Mouse (Mus musculus) ZHBTc4 (cell line): Measurements from ENCODE around the gene Adck2.

ENCODE experiments used
- DNase-seq: peaks from one replicate; pipeline ENCODE4 v3.0.0-alpha.2; 2011; ENCODE audit warnings: low read depth, low spot score

The Adck2 gene

DNA sequence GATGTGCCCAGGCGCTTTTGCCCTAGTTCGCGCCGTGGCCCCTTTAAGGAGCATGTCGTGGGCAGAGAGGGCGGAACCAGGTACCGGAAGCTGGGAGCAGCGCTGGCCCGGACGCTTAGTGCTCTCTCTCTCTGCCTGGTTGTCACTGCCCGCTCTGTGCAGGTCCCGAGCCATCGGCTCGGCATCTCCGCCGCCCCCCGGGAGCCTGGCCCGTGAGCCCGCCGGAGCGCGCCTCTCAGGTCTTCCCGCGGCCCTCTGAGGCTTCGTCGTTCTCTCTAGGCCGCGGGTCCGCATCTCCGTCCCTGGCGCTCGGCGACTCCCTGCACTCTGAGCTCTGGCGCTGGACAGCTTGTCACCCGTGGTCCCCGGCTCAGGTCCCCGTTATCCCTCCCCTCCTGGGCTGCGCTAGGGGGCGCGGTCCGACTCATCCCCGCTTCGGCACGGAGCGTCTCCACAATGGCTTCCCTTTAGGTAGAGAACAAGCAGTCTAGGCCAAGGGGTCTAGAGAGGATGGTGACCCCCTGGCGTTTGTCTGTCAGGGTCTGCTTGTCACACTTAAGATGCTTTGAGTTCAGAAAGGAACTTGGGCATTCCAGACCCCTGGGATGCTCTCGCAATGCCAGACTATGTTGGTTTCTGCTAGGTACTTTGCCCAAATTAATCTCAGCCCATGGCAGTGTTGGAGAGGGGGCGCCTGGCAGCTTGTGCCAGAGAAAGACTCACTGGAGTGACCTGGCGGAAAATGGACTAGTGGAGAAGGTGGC lies at the start of gene Adck2:
Gene Adck2 (plus strand): TSS at position 83 of the 764 bp plus-strand sequence.
- DNase-seq: peak; percentile 78

DNA sequence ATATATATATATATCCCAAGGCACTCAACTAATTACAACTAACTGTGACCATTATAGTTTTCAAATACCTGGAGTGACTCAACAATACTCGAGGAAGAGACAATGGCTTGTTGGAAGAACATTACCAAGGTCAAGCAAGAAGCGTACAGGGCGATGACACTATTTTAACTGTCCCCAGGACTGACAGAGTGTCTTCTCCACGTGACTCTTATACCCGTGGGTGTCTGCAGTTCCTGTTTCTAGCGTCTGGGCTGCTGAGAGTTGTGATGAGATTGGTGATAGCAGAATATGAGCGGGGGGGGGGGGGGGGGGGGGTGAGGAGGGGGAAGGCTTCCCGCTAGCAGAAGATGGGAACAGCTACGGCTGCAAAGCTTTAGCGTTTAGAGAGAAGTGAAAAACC lies 46.9 kb upstream of the Adck2 start:
- DNase-seq: peak; percentile 42

DNA sequence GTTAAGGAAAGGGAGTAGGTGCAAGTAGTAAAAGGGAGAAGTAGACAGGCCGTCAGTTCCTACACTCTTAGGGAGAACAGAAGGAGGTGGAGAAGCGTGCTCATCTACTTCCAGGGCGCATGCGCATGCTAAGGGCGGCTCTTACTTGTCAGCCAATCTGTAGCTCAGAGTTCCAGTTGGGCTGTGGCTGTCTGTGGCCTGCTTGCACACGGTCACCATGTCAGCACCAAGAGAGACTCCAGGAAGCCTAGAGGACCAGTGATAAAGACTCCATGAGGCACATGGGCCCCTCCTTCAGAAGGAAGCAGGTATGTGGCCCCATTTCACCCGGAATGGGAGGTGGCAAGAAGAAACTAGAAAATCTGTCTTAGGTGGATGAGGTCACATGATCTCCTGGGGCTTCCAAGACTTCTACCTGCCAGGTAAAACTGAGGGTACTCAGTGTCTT lies 46.3 kb upstream of the Adck2 start:
- peak; percentile 94 for DNase-seq

DNA sequence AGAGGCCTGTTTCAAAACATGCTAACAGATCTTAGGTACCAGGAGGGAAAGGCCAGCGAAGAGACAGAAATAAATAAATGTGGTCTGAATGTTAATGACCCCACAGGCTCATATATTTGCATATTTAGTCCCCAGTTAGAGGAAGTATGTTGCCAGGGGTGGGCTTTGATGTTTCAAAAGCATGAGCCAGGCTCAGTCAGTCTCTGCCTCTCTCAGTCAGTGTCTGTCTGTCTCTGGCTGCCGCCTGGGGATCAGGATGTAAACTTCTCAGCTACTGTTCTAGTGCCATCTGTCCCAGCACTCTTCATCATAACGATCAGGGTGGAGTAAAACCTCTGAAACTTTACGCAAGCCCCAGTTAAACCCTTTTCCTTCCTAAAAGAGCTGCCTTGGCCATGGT lies 45.9 kb upstream of the Adck2 start:
- no peak for DNase-seq

DNA sequence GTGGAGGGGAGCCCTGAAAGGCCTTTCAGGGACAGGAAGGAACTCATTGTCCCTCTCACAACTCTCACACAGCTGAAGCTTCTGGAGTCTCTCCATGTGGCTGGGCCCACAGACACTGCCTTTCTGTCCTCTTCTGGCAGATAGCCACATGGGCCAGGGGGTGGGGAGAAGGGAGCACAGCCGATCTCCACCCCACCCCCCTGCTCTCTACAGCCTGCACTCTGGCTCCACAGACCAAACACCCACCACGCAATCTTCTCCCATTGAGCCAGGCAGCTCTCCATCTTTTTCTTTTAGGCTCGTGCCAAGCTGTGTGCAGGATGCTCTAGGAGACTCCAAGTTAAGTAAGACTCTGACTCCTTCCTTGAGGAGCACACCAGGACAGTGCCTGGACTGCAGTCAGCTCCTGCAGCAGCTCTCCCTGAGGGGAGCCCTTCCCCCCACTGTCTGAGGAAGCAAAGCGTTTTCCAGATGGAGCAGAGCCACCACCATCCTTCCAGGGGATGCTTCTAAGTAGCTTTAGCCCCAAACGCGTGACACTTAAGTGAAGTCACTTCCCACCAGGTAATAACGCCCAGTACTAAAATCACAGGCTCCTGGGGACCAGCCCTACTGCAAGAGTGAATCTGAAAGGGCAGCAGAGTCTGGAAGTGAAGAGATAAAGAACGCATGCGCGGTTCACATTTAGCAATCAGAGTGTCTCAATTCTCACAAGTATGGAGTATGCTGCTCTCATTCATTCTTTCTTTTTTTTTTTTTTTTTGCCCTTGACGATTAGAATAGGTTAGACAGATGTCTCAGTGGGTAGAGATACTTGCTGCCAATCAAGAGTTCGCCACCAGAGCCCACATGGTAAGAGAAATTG lies 44.8 kb upstream of the Adck2 start:
- no peak for DNase-seq

DNA sequence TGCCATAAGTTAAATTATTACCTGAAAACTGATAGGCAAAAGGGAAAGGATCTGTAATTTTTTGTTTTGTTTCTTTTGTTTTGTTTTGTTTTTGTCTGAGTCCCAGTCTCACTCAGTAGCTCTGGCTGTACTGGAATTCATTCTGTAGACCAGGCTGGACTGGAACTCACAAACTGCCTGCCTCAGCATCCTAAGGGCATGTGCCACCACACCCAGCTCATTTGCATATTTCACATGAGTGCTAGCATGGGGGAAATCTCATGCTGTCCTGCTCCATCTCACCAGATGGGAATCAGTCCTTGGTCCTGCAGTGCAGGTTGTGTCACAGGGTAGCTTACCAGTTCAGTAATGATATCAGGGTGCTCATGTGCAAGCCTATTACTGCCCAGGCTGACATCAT lies 38.7 kb upstream of the Adck2 start:
- peak; percentile 37 for DNase-seq

DNA sequence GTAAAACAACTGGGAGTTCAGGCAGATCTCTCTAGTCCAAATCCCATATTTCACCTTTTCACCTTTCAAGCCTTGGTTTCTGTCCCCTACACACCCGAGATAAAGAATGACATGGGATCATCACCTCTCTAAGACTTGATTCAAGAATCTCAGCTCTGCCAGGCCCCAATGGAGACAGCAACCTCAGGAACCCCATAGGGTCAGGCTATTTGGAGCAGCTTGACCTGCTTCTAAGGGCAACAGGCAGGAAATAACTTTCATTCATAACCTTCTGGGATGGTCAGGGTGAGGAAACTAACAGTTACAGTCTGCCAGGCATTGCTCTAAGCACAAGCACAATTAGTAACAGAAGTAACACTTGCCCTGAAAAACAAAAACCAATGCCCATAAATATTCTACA lies 37.1 kb upstream of the Adck2 start:
- DNase-seq: no peak

DNA sequence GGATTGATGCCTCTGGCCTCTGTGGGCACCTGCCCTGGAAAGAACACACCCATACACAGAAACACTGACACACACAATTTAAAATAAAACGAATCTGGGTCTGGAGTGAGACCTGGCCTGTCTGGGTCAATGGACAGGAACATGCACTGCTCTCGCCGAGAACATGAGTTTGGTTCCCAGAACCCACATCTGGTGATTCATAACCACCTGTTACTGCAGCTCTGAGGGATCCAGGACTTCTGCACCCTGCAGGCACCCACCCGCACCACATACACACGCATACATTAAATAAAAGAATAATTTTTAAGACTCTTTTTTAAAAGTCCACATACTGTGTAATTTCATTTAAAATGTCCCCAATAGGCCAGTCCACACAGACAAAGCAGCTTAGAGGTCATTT lies 36.4 kb upstream of the Adck2 start:
- no peak for DNase-seq

DNA sequence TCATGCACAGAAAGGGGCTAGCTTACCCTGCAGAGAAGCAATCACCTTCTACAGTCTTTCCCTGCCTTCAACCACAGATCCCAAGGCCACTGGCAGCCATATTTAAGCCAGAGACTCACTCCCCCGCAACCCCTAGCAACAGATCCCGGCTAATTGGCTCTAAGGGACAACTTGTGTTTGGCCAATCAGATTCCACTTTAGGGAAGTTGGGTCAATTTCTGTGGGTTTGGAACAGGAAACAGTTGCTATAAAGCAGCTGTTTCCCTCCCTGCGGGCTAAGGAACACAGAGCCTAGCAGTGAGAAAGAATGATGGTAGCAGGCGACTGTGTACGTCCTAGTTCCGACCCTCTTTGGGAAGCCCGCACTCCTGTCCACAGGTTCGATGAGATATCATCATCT lies 35.4 kb upstream of the Adck2 start:
- DNase-seq: peak; percentile 65

DNA sequence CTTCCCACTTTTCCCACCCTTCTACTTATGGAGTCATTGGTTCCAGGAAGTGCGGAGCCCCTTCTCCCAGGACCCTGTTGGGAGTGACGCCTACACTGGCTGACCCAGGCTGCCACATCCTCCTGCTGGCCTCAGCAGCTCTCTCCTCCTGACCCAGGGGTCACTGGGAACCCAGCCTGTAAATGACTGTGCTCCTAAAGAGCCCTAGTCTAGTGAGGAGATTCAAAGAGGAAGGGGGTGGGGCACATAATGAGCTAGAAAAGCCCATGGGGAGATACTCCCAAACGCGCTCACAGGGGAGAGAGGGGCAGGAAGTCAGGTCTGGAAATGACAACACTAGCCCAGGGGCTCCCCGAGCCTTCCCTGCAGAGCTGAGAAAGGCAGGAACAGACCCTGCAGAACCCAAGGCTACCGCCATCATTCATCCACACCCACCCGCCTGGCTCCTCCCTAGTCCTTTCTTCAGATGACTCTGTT lies 34.0 kb upstream of the Adck2 start:
- DNase-seq: peak; percentile 55

DNA sequence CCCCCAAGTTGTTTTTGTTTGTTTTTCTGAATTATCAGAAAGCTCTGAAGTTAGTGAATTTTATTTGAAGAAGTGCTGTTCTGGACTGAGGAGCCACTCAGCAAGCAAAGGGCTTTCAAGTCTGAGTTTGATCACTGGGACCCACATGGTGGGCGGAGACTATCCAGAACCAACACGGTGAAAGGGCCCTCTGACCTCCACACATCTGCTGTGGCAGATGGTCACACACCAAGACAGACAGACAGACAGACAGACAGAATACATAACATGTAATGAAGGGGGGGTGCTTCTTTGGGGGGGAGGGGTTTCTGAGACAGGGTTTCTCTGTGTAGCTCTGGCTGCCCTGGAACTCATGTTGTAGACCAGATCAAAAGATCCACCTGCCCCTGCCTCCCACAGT lies 33.1 kb upstream of the Adck2 start:
- DNase-seq: no peak

DNA sequence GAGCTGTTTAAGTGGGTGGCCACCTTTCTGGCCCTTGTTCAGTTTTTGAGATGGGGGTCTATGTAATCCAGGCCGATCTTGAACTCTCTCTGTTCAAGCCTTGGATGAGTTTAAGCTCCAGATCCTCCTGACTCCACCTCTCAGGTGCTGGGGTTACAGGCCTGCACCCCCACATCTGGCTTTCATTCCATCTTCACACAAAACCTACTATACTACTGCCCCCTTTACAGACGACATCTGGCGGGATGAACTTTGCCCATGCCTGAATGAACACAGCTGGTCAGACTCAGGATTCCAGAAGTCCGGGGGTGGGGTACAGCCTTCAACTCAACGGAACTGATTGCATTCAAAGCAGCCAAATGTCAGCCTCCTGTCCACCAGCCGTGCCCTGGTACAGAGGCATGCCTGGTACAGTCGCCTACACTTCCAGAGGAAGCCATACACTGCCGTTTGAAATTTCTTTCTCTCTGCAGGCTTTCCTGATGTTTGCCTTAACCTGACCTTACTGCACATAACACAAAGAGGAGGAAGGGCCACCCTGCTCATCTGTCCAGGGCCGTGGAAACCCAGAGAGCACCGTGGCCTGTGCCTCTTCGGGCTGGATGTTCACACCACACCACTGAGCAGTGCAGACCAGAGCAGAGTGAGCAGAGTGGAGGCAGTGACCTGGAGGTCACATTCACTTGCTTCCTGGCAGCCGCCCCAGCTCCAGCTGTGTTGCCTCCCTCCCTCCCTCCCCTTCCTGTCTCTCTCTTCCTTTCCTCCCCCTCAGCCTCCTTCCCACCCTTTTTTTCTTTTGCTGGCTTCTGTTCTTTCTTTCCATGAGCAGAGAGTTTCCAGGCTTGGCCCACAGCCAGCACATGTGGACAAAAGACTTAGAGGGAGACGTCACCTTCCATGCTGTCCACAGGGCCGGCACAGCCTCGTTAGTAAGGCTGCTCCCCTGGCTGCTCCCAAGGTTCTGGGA lies 30.8 kb upstream of the Adck2 start:
- peak; percentile 30 for DNase-seq

DNA sequence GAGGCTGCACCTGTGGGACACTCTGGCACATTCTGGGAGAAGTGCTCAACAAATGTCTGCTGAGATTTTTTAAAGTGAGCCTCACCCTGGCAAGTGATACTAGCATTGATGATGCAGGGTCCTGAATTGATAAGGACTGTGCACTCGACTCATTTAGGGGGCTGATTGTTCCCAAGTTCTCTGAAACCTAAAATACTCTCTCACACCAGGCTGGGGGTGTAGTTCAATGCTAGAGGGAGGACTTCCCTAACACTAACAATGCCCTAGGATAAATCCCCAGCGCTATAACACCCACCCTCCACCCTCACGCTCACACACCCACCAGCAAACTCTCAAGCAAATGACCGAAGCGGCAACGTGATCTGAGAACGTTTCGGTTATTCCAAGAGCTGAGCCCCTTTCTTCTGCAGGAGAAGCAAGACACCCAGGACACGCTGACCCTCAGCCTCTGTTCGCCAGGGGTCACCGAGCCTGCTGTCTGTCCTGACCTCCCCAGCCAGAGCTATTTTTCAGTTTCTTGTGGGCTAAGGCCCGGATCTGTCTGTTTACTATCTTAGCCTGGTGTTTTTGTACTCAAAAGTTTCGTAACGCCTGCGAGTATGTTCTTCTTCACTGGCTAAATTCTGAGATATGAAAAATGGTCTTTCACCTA lies 29.8 kb upstream of the Adck2 start:
- no peak for DNase-seq

DNA sequence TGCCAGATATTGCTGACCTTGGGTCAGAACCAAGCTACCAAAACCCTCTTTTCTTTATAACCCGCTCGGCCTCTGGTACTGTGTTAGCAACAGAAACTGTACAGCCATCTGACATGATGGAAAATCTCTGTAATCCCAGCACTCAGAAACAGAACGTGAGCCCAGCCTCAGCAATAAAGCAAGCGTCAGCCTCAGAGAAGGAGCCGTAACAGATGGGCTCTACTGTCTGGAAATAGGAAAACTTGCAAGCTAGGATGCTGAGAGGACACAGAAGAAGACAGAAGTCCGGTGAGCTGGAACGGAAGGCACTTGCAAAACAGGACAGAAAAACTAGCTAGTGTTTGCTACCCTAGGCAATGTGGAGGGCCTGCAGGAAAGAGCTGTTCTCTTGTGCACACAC lies 28.2 kb upstream of the Adck2 start:
- no peak for DNase-seq

DNA sequence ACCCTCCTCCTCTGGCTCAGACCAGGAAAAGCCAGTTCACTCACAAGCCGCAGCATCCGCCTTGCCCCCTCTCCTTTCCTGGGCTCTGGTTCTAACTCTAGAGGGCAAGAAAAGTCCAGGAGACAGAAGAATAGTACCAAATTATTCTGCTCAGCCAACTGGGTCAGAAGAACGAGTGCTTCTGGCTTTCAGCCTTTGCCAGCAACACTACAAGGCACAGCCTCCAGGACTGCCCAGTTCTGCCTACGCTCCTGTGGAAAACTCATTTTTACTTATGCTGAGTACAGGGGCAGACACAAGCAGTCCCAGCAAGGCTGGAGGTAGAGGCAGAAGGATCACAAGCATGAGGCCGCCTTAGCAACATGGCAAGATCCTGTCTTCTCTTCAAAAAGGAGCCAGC lies 25.6 kb upstream of the Adck2 start:
- DNase-seq: no peak

DNA sequence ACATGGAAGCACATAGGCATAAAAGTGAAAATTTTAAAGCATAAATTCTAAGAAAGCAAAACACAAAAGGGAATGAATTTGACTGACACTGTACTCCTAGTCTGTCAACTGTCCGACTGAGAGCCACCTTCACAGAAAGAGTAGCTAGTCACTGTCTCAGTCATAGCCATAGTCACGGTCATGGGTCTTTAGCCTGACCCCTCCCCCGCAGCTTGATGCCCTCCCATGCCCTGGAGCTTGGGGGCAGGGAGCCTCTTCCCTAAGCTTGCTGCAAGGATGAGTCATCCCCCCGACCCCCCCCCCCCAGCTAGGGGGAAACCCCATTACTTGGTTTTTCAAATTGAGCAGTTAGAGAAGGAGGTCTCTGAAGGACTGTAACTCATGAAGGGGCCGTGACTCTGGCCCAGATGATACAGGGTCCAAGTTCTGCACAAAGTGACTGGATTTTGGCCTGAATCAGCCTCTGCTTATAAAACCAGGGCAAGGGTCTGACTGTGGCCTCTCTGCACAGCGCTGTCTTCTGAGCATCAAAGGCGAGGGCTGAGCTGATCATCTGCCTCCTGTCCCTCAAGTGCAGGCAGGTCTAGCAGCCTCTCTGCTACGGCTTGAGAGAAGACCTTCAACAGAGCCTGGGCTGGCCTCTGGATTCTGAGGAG lies 21.6 kb upstream of the Adck2 start:
- DNase-seq: no peak

DNA sequence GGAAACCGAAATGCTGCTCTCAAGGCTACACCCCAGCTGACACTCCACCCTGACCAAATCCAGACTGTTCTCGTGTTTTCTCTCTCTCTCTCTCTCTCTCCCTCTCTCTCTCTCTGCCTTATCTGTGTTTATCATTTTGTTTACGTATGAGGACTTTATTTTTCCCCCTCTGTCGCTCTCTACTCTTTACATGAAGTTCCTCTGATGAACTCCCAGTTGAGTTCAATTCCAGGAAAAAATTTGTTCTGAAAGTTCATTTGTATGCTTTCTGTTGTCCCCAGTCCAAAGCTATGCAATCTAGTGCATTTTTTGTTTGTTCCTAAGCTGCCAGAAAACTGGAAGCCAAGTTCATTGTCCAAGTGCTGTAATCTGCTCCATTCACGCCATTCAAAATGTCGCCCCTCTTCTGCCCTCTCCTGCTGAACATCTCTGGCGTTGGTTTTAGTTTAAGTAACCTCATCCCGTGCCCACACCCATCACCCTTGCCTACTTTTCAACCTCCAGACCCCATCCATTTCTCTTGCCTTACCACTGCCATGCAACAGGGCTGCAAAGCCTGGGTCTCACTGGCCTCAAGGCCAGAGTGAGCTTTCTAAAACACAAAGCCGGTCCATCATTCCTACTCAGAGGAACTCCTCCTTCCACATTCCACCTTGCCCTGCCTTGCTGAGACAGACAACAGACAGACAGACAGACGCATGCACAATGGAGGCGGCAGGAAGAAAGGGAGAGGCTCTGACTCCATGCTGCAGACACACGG lies 18.6 kb upstream of the Adck2 start:
- peak; percentile 71 for DNase-seq

DNA sequence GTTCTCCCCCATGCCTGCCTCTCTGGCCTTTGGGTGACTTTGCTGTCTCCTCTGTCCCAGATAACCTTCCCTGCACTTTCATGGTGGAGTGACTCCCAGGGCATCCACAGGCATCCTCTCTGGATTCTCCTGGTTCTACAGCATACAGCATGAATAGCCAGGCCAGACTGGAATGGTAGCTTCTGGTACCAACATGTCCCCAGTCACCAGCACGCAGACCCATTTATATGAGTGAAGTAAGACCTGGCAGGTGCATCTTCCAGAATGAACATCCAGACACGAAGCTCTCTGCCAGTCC lies 18.1 kb upstream of the Adck2 start:
- no peak for DNase-seq

DNA sequence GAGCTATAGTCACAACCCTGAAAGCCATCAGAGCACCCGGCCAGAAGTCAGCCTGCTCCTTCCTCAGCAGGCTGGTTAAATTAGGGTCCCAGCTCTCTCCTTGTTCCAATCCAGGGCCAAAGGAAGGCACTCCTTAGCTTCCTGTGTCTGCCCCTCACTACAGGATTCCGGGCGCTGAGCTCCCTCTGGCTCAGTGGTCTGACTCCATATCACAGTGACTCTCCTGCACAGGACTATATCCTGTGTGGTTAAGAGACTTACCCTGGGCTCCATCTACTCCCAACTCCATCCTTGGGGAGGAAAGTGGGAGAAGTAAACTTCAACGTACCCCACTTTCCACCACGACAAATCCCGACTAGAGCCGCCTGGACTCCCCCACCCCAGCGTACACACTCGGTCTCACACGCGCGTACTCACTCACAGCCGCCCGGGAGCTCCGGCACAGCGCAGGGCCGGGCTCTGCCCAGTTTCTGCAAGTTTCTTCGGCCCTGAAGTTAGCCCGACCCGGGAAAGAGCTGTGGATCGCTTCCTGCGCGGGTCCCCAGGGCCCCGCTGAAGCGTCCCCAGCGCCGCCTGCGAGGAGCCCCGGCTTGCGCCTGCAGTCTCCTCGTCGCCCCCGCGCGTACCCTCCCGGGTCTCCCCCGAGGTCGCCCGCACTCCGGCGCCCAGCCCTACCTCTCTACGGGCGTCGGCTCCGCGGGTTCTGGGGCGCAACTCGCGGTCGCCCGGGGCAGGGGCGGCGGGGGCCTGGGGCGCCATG lies 16.6 kb upstream of the Adck2 start:
- DNase-seq: peak; percentile 75
